Mouse (Mus musculus): ENCODE results near the gene Tomm40. TPM values are rescaled to one million over a fixed set of nuclear protein-coding genes. Genes with fewer than 3 reads are reported as not detected.

Gene Tomm40
- polyA plus RNA-seq (2012; rRNA removed) (101 and 123 TPM in 2 replicates), polyA plus RNA-seq (2014; fragmentation: Nextera tagmentation; extraction: Ambion mirVana) (124 and 129 TPM in 2 replicates)

GRCm38 (mm10) chr7:19715239-19716054, at the start of gene Tomm40:
TSS of gene Tomm40 (minus strand) at chr7:19715438.
- DNase-seq (ENCODE audit: low spot score) (peak; percentile 100), ATAC-seq (ENCODE audit: low FRiP score, low read depth) (peak; percentile 98)
- H3K27me3 ChIP-seq (ENCODE audit: control insufficient read depth, insufficient read depth, low read length): no peaks in the 10 kb centered on the region
- 0 out of 2 replicates have a peak, but pooled peaks have one; percentile 39 for TF ChIP-seq POLR2A (IDR thresholded peaks at IDR 0.05; ENCODE audit: borderline replicate concordance, extremely low read depth, insufficient read depth, insufficient read length)
- H3K9me3 ChIP-seq (ENCODE audit: control insufficient read depth, low read length): no peaks in the 10 kb centered on the region; the same call in 1 of the 2 replicates
- under 1% methylated on average over 51 of the region's 59 CpGs for WGBS
- peaks cover 5% of the 10 kb centered on the region; the same call in 1 of the 2 replicates for H3K4me1 ChIP-seq (ENCODE audit: control insufficient read depth, insufficient read depth, low read length)
- H3K4me3 ChIP-seq (replicated peaks; ENCODE audit: low read length): peak within 1 kb of the TSS; percentile 95
- peak within 1 kb of the TSS; percentile 89 for H3K4me2 ChIP-seq (replicated peaks; ENCODE audit: low read depth, low read length, severe bottlenecking)
- peak within 1 kb of the TSS; percentile 92 for H3K9ac ChIP-seq (ENCODE audit: low read depth, low read length, severe bottlenecking)
- peaks cover 50% of the 10 kb centered on the region for H3K36me3 ChIP-seq (ENCODE audit: control insufficient read depth, insufficient read depth, low read length)
- H3K27ac ChIP-seq (replicated peaks; ENCODE audit: low read depth, low read length): peak within 1 kb of the TSS; percentile 59

- no peak for DNase-seq (ENCODE audit: low spot score)
- 96% methylated on average over 8 of the region's 9 CpGs for WGBS
These were observed 49.3 kb upstream of the Tomm40 start for GRCm38 (mm10) chr7:19764581-19764980.

GRCm38 (mm10) chr7:19763829-19764477, 48.7 kb upstream of the Tomm40 start:
- 82% methylated on average over 13 of the region's 13 CpGs for WGBS
- H3K4me2 ChIP-seq (replicated peaks; ENCODE audit: low read depth, low read length, severe bottlenecking): no peak overlapping the region
- peaks cover 10% of the 10 kb centered on the region; the same call in 1 of the 2 replicates for H3K36me3 ChIP-seq (ENCODE audit: control insufficient read depth, insufficient read depth, low read length)
- peaks cover under 1% of the 10 kb centered on the region; the same call in 1 of the 2 replicates for H3K4me1 ChIP-seq (ENCODE audit: control insufficient read depth, insufficient read depth, low read length)
- TF ChIP-seq POLR2A (IDR thresholded peaks at IDR 0.05; ENCODE audit: borderline replicate concordance, extremely low read depth, insufficient read depth, insufficient read length): no peak
- no peaks in the 10 kb centered on the region for H3K27me3 ChIP-seq (ENCODE audit: control insufficient read depth, insufficient read depth, low read length)
- H3K9ac ChIP-seq (ENCODE audit: low read depth, low read length, severe bottlenecking): no peak overlapping the region
- H3K27ac ChIP-seq (replicated peaks; ENCODE audit: low read depth, low read length): no peak overlapping the region
- ATAC-seq (ENCODE audit: low FRiP score, low read depth) (no peak), DNase-seq (ENCODE audit: low spot score) (no peak)
- H3K9me3 ChIP-seq (ENCODE audit: control insufficient read depth, low read length): no peaks in the 10 kb centered on the region
- no peak overlapping the region for H3K4me3 ChIP-seq (replicated peaks; ENCODE audit: low read length)

More at GRCm38 (mm10) chr7:19764581-19764980, 49.3 kb upstream of the Tomm40 start:
- Histone ChIP-seq H3K27me3 (ENCODE audit: control insufficient read depth, insufficient read depth, low read length) (no peaks in the 10 kb centered on the region), H3K9me3 (ENCODE audit: control insufficient read depth, low read length) (no peaks in the 10 kb centered on the region), H3K27ac (replicated peaks; ENCODE audit: low read depth, low read length) (no peak overlapping the region), H3K4me3 (replicated peaks; ENCODE audit: low read length) (no peak overlapping the region), H3K4me1 (ENCODE audit: control insufficient read depth, insufficient read depth, low read length) (peaks cover 5% of the 10 kb centered on the region), H3K36me3 (ENCODE audit: control insufficient read depth, insufficient read depth, low read length) (peaks cover 10% of the 10 kb centered on the region; the same call in 1 of the 2 replicates), H3K4me2 (replicated peaks; ENCODE audit: low read depth, low read length, severe bottlenecking) (no peak overlapping the region), H3K9ac (ENCODE audit: low read depth, low read length, severe bottlenecking) (no peak overlapping the region)
- no peak for TF ChIP-seq POLR2A (IDR thresholded peaks at IDR 0.05; ENCODE audit: borderline replicate concordance, extremely low read depth, insufficient read depth, insufficient read length)
- no peak for ATAC-seq (ENCODE audit: low FRiP score, low read depth)

- DNase-seq (ENCODE audit: low spot score): no peak
These were observed 47.0 kb upstream of the Tomm40 start for GRCm38 (mm10) chr7:19762283-19762682.

GRCm38 (mm10) chr7:19760021-19760420, 44.8 kb upstream of the Tomm40 start:
- H3K4me2 ChIP-seq (replicated peaks; ENCODE audit: low read depth, low read length, severe bottlenecking): no peak overlapping the region
- TF ChIP-seq POLR2A (IDR thresholded peaks at IDR 0.05; ENCODE audit: borderline replicate concordance, extremely low read depth, insufficient read depth, insufficient read length): no peak
- H3K36me3 ChIP-seq (ENCODE audit: control insufficient read depth, insufficient read depth, low read length): peaks cover 20% of the 10 kb centered on the region
- WGBS: 92% methylated on average over 13 of the region's 13 CpGs
- H3K27me3 ChIP-seq (ENCODE audit: control insufficient read depth, insufficient read depth, low read length): no peaks in the 10 kb centered on the region
- ATAC-seq (ENCODE audit: low FRiP score, low read depth) (no peak), DNase-seq (ENCODE audit: low spot score) (no peak)
- H3K9me3 ChIP-seq (ENCODE audit: control insufficient read depth, low read length): no peaks in the 10 kb centered on the region
- no peaks in the 10 kb centered on the region for H3K4me1 ChIP-seq (ENCODE audit: control insufficient read depth, insufficient read depth, low read length)
- H3K9ac ChIP-seq (ENCODE audit: low read depth, low read length, severe bottlenecking): no peak overlapping the region
- no peak overlapping the region for H3K27ac ChIP-seq (replicated peaks; ENCODE audit: low read depth, low read length)
- H3K4me3 ChIP-seq (replicated peaks; ENCODE audit: low read length): no peak overlapping the region

More at GRCm38 (mm10) chr7:19762283-19762682, 47.0 kb upstream of the Tomm40 start:
- TF ChIP-seq POLR2A (IDR thresholded peaks at IDR 0.05; ENCODE audit: borderline replicate concordance, extremely low read depth, insufficient read depth, insufficient read length): no peak
- Histone ChIP-seq H3K4me2 (replicated peaks; ENCODE audit: low read depth, low read length, severe bottlenecking) (no peak overlapping the region), H3K36me3 (ENCODE audit: control insufficient read depth, insufficient read depth, low read length) (peaks cover 21% of the 10 kb centered on the region), H3K9ac (ENCODE audit: low read depth, low read length, severe bottlenecking) (no peak overlapping the region), H3K4me1 (ENCODE audit: control insufficient read depth, insufficient read depth, low read length) (no peaks in the 10 kb centered on the region), H3K9me3 (ENCODE audit: control insufficient read depth, low read length) (no peaks in the 10 kb centered on the region), H3K27me3 (ENCODE audit: control insufficient read depth, insufficient read depth, low read length) (no peaks in the 10 kb centered on the region), H3K4me3 (replicated peaks; ENCODE audit: low read length) (no peak overlapping the region), H3K27ac (replicated peaks; ENCODE audit: low read depth, low read length) (no peak overlapping the region)
- WGBS: 83% methylated on average over 11 of the region's 11 CpGs
- peak; percentile 76 for ATAC-seq (ENCODE audit: low FRiP score, low read depth)
